Mouse (Mus musculus): ENCODE data around the gene Angptl6. TPM values are rescaled to one million over a fixed set of nuclear protein-coding genes. Genes with fewer than 3 reads are reported as not detected.

Gene Angptl6
- polyA plus RNA-seq, 1 experiment from 2014 or later = 4.4 TPM

Small RNA genes lying within 50 kb of the gene (microRNA-seq; reads per million reads assigned to microRNA genes)
- gene Mir7081 = 1.2 reads per million

Other genes with a start within 250 kb of the Angptl6 start
- gene Ubl5, start 236.8 kb downstream of the Angptl6 start, polyA plus RNA-seq (2016; fragmentation: Nextera tagmentation; extraction: Ambion mirVana) = 356 and 383 TPM in 2 replicates
- gene Fbxl12, start 235.0 kb downstream of the Angptl6 start, polyA plus RNA-seq (2016; fragmentation: Nextera tagmentation; extraction: Ambion mirVana) = 18.4 and 19.0 TPM in 2 replicates
- 86.3 and 86.4 TPM in 2 replicates for gene Pin1, start 227.6 kb downstream of the Angptl6 start, polyA plus RNA-seq (2016; fragmentation: Nextera tagmentation; extraction: Ambion mirVana)
- gene Olfm2, start 133.4 kb downstream of the Angptl6 start, polyA plus RNA-seq (2016; fragmentation: Nextera tagmentation; extraction: Ambion mirVana) = 10.4 and 14.0 TPM in 2 replicates
- gene Col5a3, start 64.7 kb downstream of the Angptl6 start, polyA plus RNA-seq (2016; fragmentation: Nextera tagmentation; extraction: Ambion mirVana) = 0.26 and 0.27 TPM in 2 replicates
- gene Rdh8, start 61.2 kb downstream of the Angptl6 start, polyA plus RNA-seq (2016; fragmentation: Nextera tagmentation; extraction: Ambion mirVana) = not detected in 2 replicates
- 1.2 and 1.9 TPM in 2 replicates for gene A230050P20Rik, start 11.1 kb downstream of the Angptl6 start, polyA plus RNA-seq (2016; fragmentation: Nextera tagmentation; extraction: Ambion mirVana)
- 107 and 108 TPM in 2 replicates for gene Ppan, start 8.4 kb upstream of the Angptl6 start, polyA plus RNA-seq (2016; fragmentation: Nextera tagmentation; extraction: Ambion mirVana)
- gene Eif3g, start 18.9 kb upstream of the Angptl6 start, polyA plus RNA-seq (2016; fragmentation: Nextera tagmentation; extraction: Ambion mirVana) = 425 and 433 TPM in 2 replicates
- gene Dnmt1, start 80.2 kb upstream of the Angptl6 start, polyA plus RNA-seq (2016; fragmentation: Nextera tagmentation; extraction: Ambion mirVana) = 171 and 174 TPM in 2 replicates
- gene S1pr2, start 97.1 kb upstream of the Angptl6 start, polyA plus RNA-seq (2016; fragmentation: Nextera tagmentation; extraction: Ambion mirVana) = 24.4 and 26.4 TPM in 2 replicates
- 152 and 154 TPM in 2 replicates for gene Mrpl4, start 123.0 kb upstream of the Angptl6 start, polyA plus RNA-seq (2016; fragmentation: Nextera tagmentation; extraction: Ambion mirVana)
- 4.1 and 5.8 TPM in 2 replicates for gene Icam1, start 136.3 kb upstream of the Angptl6 start, polyA plus RNA-seq (2016; fragmentation: Nextera tagmentation; extraction: Ambion mirVana)
- 4.8 and 7.9 TPM in 2 replicates for gene Icam4, start 149.6 kb upstream of the Angptl6 start, polyA plus RNA-seq (2016; fragmentation: Nextera tagmentation; extraction: Ambion mirVana)
- 0.05 TPM in 1 of 2 replicates, not detected in the other for gene Icam5, start 152.3 kb upstream of the Angptl6 start, polyA plus RNA-seq (2016; fragmentation: Nextera tagmentation; extraction: Ambion mirVana)
- 1.5 and 1.9 TPM in 2 replicates for gene Zglp1, start 187.4 kb upstream of the Angptl6 start, polyA plus RNA-seq (2016; fragmentation: Nextera tagmentation; extraction: Ambion mirVana)
- gene Gm49373, start 193.4 kb upstream of the Angptl6 start, polyA plus RNA-seq (2016; fragmentation: Nextera tagmentation; extraction: Ambion mirVana) = 0.50 and 0.82 TPM in 2 replicates
- gene Fdx1l, start 193.9 kb upstream of the Angptl6 start, polyA plus RNA-seq (2016; fragmentation: Nextera tagmentation; extraction: Ambion mirVana) = 60.9 and 61.7 TPM in 2 replicates
- gene Gm38431, start 212.3 kb upstream of the Angptl6 start, polyA plus RNA-seq (2016; fragmentation: Nextera tagmentation; extraction: Ambion mirVana) = 3.1 and 3.3 TPM in 2 replicates
- 94.3 and 103 TPM in 2 replicates for gene Raver1, start 212.3 kb upstream of the Angptl6 start, polyA plus RNA-seq (2016; fragmentation: Nextera tagmentation; extraction: Ambion mirVana)

Measured in forebrain, embryonic 10.5 days (tissue).